Mouse (Mus musculus) adrenal gland, postnatal 14 days (tissue): ENCODE results near the gene Clic4. TPM values are rescaled to one million over a fixed set of nuclear protein-coding genes. Genes with fewer than 3 reads are reported as not detected.
"Not testable (repeated sequence)": the region's sequence is repeated elsewhere in the genome, so short reads cannot be mapped to it uniquely, and the experiment has no call there.

Source experiments
- DNase-seq: peaks from one replicate; pipeline ENCODE4 v3.0.0; 2021; ENCODE audit warnings: mixed read lengths
- total RNA-seq: library from RNA; stranded (reverse); gene quantifications from 2 replicates; pipeline ENCODE4 v1.2.3, GENCODE M21; 2021

The Clic4 gene
- total RNA-seq, 1 experiment from 2014 or later, result 116 TPM

DNA sequence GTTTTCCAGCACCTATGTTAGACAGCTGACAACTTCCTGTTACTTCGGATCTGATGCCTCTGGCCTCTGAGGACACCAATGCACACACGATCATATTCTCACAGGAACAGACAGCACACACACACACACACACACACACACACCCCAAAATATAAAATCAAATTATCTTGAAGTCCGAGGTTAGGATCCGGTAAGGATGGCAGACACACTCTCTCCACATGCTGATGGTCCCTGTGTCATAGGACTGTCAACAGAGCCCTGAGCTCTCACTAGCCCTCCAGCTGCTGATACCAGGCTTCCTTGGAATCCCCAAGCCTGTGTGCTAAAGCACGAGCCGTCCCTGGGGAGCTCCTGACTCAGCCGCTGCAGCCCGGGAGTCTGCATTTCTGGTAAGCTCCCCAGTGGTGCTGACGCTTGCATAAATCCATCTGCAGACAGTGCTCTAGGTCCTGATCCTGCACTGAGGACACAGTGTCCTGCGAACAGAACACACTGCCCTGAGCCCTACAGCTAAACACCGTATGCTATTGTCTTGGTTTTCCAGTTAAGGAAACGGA lies 83.1 kb downstream of the Clic4 start:
- DNase-seq, result peak; percentile 45

- not testable (repeated sequence) for DNase-seq
Measured at GRCm38 (mm10) chr4:135184277-135184676, 88.3 kb downstream of the Clic4 start.

GRCm38 (mm10) chr4:135181819-135182218 lies 90.8 kb downstream of the Clic4 start:
- DNase-seq, result no peak

- DNase-seq, result peak; percentile 67
Measured at GRCm38 (mm10) chr4:135179077-135179481, 93.5 kb downstream of the Clic4 start.

DNA sequence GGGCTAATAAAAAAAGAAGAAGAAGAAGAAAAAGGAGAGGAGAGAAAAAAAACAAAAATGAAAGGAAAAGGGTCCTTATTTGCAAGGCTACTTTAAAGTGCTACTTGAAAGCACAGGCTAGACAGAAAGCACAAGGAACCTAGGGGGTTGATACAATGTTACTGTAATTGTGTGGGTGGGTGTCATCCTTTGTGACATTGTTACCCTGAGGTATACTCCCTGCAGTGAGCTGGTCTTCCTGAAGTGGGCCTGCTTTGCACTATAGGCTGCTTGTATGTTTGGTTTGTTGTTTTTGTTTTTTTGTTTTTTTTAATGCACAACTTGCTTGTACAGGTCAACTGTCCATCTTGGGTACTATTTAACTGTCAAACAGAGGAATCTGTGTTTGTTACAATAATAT lies 95.0 kb downstream of the Clic4 start:
- no peak for DNase-seq

DNA sequence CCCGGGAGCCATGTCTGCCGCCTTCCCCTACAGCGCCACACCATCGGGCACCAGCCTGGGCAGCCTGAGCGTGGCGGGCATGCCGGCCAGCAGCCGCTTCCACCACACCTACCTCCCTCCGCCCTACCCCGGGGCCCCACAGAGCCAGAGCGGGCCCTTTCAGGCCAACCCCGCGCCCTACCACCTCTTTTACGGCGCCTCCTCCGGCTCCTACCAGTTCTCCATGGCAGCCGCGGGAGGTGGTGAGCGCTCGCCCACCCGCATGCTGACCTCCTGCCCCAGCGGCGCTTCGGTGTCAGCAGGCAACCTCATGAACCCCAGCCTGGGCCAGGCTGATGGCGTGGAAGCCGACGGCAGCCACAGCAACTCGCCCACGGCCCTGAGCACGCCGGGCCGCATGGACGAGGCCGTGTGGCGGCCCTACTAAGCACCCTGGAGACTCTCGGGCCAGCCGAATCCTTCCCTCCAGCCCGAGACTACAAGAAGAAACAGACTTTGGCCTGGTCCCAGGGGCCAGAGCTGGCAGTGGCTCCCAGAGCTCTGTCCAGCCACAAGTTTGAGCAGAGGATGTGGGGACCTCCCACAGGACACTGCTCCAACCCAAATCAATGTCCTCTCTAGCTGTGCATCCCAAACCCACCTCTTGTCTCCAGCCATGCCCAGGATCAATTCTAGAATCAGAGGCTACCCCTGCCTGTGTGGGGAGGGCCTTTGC lies 97.1 kb downstream of the Clic4 start:
- peak; percentile 28 for DNase-seq

GRCm38 (mm10) chr4:135171304-135171875 lies 101.2 kb downstream of the Clic4 start:
- DNase-seq, result no peak

GRCm38 (mm10) chr4:135169501-135169900 lies 103.1 kb downstream of the Clic4 start:
- DNase-seq, result no peak

DNA sequence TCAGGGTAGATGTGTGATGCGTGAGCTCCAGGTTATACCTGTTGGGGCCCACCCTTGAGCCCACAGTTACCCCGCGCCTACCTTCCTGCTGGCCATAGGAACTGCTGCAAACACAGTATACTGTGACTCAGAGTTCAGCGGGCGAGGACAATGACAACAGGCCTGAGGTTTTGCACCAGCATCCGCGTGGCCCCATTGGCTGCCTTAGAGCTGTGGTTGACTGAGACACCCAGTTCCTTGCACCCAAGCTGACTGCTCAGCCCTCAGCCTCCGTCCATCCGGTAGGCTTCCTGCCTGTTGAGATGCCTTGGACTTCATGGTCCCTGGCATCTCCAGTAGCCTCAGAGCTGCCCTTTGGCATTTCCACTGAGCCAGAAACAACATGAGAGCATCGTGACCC lies 103.5 kb downstream of the Clic4 start:
- no peak for DNase-seq

GRCm38 (mm10) chr4:135167816-135168527 lies 104.6 kb downstream of the Clic4 start:
- no peak for DNase-seq

DNA sequence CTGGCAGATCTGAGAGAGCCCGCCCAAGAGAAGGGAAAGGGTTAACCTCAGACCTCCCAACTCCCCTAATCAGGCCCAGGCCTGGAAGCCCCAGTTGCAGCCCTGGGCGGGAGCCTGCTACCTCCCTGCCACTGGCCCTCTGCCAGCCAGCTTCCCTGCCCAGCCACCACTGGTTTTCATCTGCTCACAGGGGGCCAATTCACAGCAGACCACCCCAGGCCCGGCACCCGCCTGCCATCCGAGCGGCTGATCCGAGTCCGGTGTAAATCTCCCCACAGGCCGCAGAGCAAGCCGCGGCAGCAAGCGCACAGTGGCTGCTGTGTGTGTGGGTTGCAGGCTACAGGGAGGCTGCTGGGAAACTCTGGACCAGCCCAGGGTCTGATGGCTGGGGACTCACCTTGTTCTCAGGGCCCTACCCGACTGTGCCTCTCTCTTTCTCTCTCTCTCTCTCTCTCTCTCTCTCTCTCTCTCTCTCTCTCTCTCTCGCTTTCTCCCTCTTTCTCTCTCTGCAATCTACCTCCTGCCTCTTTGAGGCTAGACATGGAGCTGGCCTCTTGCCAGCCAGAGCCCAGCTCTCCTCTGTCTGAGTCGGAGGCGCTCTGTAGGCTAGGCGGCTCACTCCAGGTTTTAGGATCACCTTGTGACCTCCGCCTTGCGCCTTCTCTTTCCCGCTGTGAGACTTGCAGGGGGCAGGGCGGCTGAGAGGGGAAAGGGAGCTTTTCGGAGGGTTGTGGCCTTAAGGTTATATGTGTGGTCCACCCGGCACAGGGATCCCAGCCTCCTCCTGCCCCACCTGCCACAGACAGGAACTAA lies 106.0 kb downstream of the Clic4 start:
- DNase-seq, result no peak

DNA sequence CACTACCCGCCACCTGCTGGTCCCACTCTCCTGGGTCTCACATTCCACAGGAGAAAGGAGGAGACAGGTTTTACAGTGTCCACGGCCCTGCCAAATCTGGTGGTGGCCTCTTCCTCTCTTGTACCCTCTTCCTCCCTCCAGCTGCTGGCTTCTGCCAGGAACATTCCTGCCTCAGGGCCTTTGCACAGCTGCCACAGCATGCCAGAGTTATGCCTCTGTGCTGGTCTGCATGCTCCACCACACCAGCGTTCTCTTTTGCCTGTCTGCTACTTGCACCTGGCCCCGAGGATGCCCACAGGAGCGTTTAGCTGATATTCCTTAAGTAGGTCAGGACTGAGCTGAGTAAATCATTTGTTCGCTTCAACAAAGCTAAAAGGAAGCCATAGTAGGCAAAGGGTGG lies 106.9 kb downstream of the Clic4 start:
- DNase-seq, result no peak

Other genes starting within 250 kb of the Clic4 start
- gene Runx3, start 152.2 kb downstream of the Clic4 start, total RNA-seq, result 1.7 and 7.3 TPM in 2 replicates
- 120 and 136 TPM in 2 replicates for gene Srrm1, start 80.5 kb upstream of the Clic4 start, total RNA-seq
- 1.2 TPM in 1 of 2 replicates, not detected in the other for gene Ncmap, start 125.4 kb upstream of the Clic4 start, total RNA-seq
- gene Rcan3, start 161.0 kb upstream of the Clic4 start, total RNA-seq, result 15.8 and 16.4 TPM in 2 replicates
- 0.19 and 1.1 TPM in 2 replicates for gene Stpg1, start 222.0 kb upstream of the Clic4 start, total RNA-seq
- gene Nipal3, start 222.2 kb upstream of the Clic4 start, total RNA-seq, result 15.5 and 15.8 TPM in 2 replicates